Comparison of ENCODE assay signal across 7 mouse cellular contexts in genomic region chr15:79505616-79506283, GRCm38 (mm10). TPM values are rescaled to one million over a fixed set of nuclear protein-coding genes. Genes with fewer than 3 reads are reported as not detected.
DNase-seq lines count a peak whose midpoint lies in the region; ATAC-seq and TF ChIP-seq lines count a peak whose summit lies in the region.

No protein-coding gene starts in this region.

- H3K4me2 ChIP-seq in neural tube, embryonic 11.5 days (ENCODE audit: low read depth): peak overlapping the region; percentile 99

- H3K9me3 ChIP-seq in neural tube, embryonic 11.5 days (ENCODE audit: control insufficient read depth, low read length): no peaks in the 10 kb centered on the region

- peak; percentile 39; the same call in 1 of the 2 replicates for ATAC-seq in granulocyte monocyte progenitor cell, adult 5-6 weeks (replicated peaks; ENCODE audit: poor library complexity, severe bottlenecking)
- peak; percentile 54 for ATAC-seq in neural tube, embryonic 11.5 days (ENCODE audit: insufficient read depth, low FRiP score, low TSS enrichment)

- no peak for TF ChIP-seq CTCF in kidney, adult 2 months (conservative IDR thresholded peaks at IDR 0.05; ENCODE audit: insufficient read depth, insufficient read length, low read depth, low read length)
- no peak for TF ChIP-seq CTCF in liver, adult 2 months (IDR thresholded peaks at IDR 0.05; ENCODE audit: low read depth, low read length)

- TF ChIP-seq POLR2A in kidney, adult 2 months (IDR thresholded peaks at IDR 0.05; ENCODE audit: low read depth, low read length): no peak
- no peak for TF ChIP-seq POLR2A in liver, adult 2 months (IDR thresholded peaks at IDR 0.05; ENCODE audit: extremely low read depth, insufficient read depth, low read length)

- H3K79me2 ChIP-seq in liver, adult 2 months (ENCODE audit: control insufficient read depth, insufficient read depth, low read length): no peaks in the 10 kb centered on the region

- H3K9ac ChIP-seq in liver, adult 2 months (ENCODE audit: low read depth, low read length): no peak overlapping the region; the same call in 1 of the 2 replicates
- peak overlapping the region; percentile 41 for H3K9ac ChIP-seq in neural tube, embryonic 11.5 days (ENCODE audit: low read length)

- peak overlapping the region; percentile 47 for H3K4me3 ChIP-seq in kidney, adult 2 months (ENCODE audit: insufficient read depth, low read depth, low read length)
- peak overlapping the region; percentile 27; the same call in 1 of the 2 replicates for H3K4me3 ChIP-seq in liver, adult 2 months (ENCODE audit: insufficient read depth, low read depth, low read length)
- H3K4me3 ChIP-seq in neural tube, embryonic 11.5 days (ENCODE audit: low read depth, low read length): peak overlapping the region; percentile 52

- WGBS in kidney, adult 2 months: under 1% methylated on average over 69 of the region's 71 CpGs
- 2% methylated on average over 58 of the region's 71 CpGs for WGBS in liver, adult 2 months
- WGBS in neural tube, embryonic 11.5 days: 0% methylated on average over 37 of the region's 71 CpGs

- DNase-seq in adrenal gland, postnatal 10 days: peak; percentile 81
- DNase-seq in embryo, embryonic 10 days (ENCODE audit: low spot score): peak; percentile 78
- peak; percentile 61 for DNase-seq in kidney, adult 2 months
- DNase-seq in liver, adult 2 months (ENCODE audit: extremely low read depth, low read depth, low spot score): no peak
- peak; percentile 77 for DNase-seq in neural tube, embryonic 11.5 days (ENCODE audit: low spot score)
- peak; percentile 55 for DNase-seq in thymus, postnatal 25 days

- H3K4me1 ChIP-seq in kidney, adult 2 months (ENCODE audit: control insufficient read depth, insufficient read depth, low read length): peaks cover 2% of the 10 kb centered on the region; the same call in 1 of the 2 replicates
- H3K4me1 ChIP-seq in liver, adult 2 months (ENCODE audit: control insufficient read depth, insufficient read depth, low read length): no peaks in the 10 kb centered on the region; the same call in 1 of the 2 replicates
- H3K4me1 ChIP-seq in neural tube, embryonic 11.5 days (ENCODE audit: control insufficient read depth, insufficient read depth, low read length): peaks cover 11% of the 10 kb centered on the region; the same call in 1 of the 2 replicates

- no peak overlapping the region for H3K27ac ChIP-seq in kidney, adult 2 months (ENCODE audit: insufficient read depth, low read depth, low read length)
- no peak overlapping the region for H3K27ac ChIP-seq in liver, adult 2 months (replicated peaks; ENCODE audit: insufficient read depth, low read depth, low read length)
- H3K27ac ChIP-seq in neural tube, embryonic 11.5 days (ENCODE audit: low read depth, low read length): no peak overlapping the region

- H3K36me3 ChIP-seq in kidney, adult 2 months (ENCODE audit: control insufficient read depth, insufficient read depth, low read length): no peaks in the 10 kb centered on the region
- H3K36me3 ChIP-seq in liver, adult 2 months (ENCODE audit: control insufficient read depth, insufficient read depth, low read length): no peaks in the 10 kb centered on the region
- H3K36me3 ChIP-seq in neural tube, embryonic 11.5 days (ENCODE audit: control insufficient read depth, insufficient read depth, low read length): no peaks in the 10 kb centered on the region

- H3K27me3 ChIP-seq in kidney, adult 2 months (replicated peaks; ENCODE audit: control insufficient read depth, insufficient read depth, low read length): peaks cover 5% of the 10 kb centered on the region; the same call in 1 of the 2 replicates
- peaks cover 28% of the 10 kb centered on the region for H3K27me3 ChIP-seq in liver, adult 2 months (ENCODE audit: control insufficient read depth, insufficient read depth, low read length)
- H3K27me3 ChIP-seq in neural tube, embryonic 11.5 days (ENCODE audit: control insufficient read depth, insufficient read depth, low read length): peaks cover 79% of the 10 kb centered on the region

RNA-seq across cellular contexts. Expression of gene Kcnj4, which starts 0.7 kb away (rescaled TPM):
- under 1 TPM in 1 of 2 experiments, not detected in 1; 0.24 TPM for total RNA-seq in adrenal gland, postnatal 10 days (2021)
- not detected in 2 replicates for total RNA-seq in granulocyte monocyte progenitor cell, adult 5-6 weeks (2014; fragmentation: Nextera tagmentation)
- total RNA-seq in granulocyte monocyte progenitor cell, adult 5-6 weeks (2017): not detected in 2 replicates
- 0.05 and 0.08 TPM in 2 replicates for polyA plus RNA-seq in kidney, adult 2 months (2012; rRNA removed)
- 0.07 TPM in 1 of 2 replicates, not detected in the other for total RNA-seq in liver, adult 2 months (2014; rRNA removed)
- not detected in 2 replicates for polyA plus RNA-seq in liver, adult 2 months (2012; rRNA removed)
- not detected in 2 replicates for polyA plus RNA-seq in neural tube, embryonic 11.5 days (2014; fragmentation: Nextera tagmentation; extraction: Ambion mirVana)

RNA-seq across cellular contexts. Expression of gene Kdelr3, which starts 10.5 kb away (rescaled TPM):
- 10 to 100 TPM; 11.4 to 13.2 TPM for total RNA-seq in adrenal gland, postnatal 10 days (2021)
- 0.38 TPM in 1 of 2 replicates, not detected in the other for total RNA-seq in granulocyte monocyte progenitor cell, adult 5-6 weeks (2014; fragmentation: Nextera tagmentation)
- 0.56 TPM in 1 of 2 replicates, not detected in the other for total RNA-seq in granulocyte monocyte progenitor cell, adult 5-6 weeks (2017)
- 5.9 and 7.8 TPM in 2 replicates for polyA plus RNA-seq in kidney, adult 2 months (2012; rRNA removed)
- 0.54 and 0.83 TPM in 2 replicates for total RNA-seq in liver, adult 2 months (2014; rRNA removed)
- polyA plus RNA-seq in liver, adult 2 months (2012; rRNA removed): 0.50 and 0.67 TPM in 2 replicates
- polyA plus RNA-seq in neural tube, embryonic 11.5 days (2014; fragmentation: Nextera tagmentation; extraction: Ambion mirVana): 12.1 and 16.9 TPM in 2 replicates

RNA-seq across cellular contexts. Expression of gene Ddx17, which starts 40.8 kb away (rescaled TPM):
- total RNA-seq in adrenal gland, postnatal 10 days (2021): 100 to 1,000 TPM; 223 to 364 TPM
- total RNA-seq in granulocyte monocyte progenitor cell, adult 5-6 weeks (2014; fragmentation: Nextera tagmentation): 159 and 203 TPM in 2 replicates
- total RNA-seq in granulocyte monocyte progenitor cell, adult 5-6 weeks (2017): 124 and 142 TPM in 2 replicates
- 148 and 160 TPM in 2 replicates for polyA plus RNA-seq in kidney, adult 2 months (2012; rRNA removed)
- total RNA-seq in liver, adult 2 months (2014; rRNA removed): 88.5 and 102 TPM in 2 replicates
- polyA plus RNA-seq in liver, adult 2 months (2012; rRNA removed): 75.3 and 105 TPM in 2 replicates
- 87.0 and 88.8 TPM in 2 replicates for polyA plus RNA-seq in neural tube, embryonic 11.5 days (2014; fragmentation: Nextera tagmentation; extraction: Ambion mirVana)

RNA-seq across cellular contexts. Expression of gene Csnk1e, which starts 50.4 kb away (rescaled TPM):
- total RNA-seq in adrenal gland, postnatal 10 days (2021): 10 to 100 TPM; 65.7 to 77.7 TPM
- total RNA-seq in granulocyte monocyte progenitor cell, adult 5-6 weeks (2014; fragmentation: Nextera tagmentation): 63.6 and 79.1 TPM in 2 replicates
- total RNA-seq in granulocyte monocyte progenitor cell, adult 5-6 weeks (2017): 31.3 and 31.6 TPM in 2 replicates
- 31.5 and 34.9 TPM in 2 replicates for polyA plus RNA-seq in kidney, adult 2 months (2012; rRNA removed)
- 4.3 and 6.8 TPM in 2 replicates for total RNA-seq in liver, adult 2 months (2014; rRNA removed)
- polyA plus RNA-seq in liver, adult 2 months (2012; rRNA removed): 4.7 and 6.6 TPM in 2 replicates
- 192 and 213 TPM in 2 replicates for polyA plus RNA-seq in neural tube, embryonic 11.5 days (2014; fragmentation: Nextera tagmentation; extraction: Ambion mirVana)
